Mouse (Mus musculus) left cerebral cortex, postnatal 36 days (tissue): ENCODE measurements at regions not wholly inside any gene's neighbourhood (a gene's known extent, or its start where the extent isn't known, plus 50 kb on each side); places are given as distances from the start of the nearest gene placed in this dataset.

Experiments used
- DNase-seq, 2 experiments: peaks; one replicate each; pipeline ENCODE4 v3.0.0; 2021 to 2022; ENCODE audit warnings: low spot score in 2 of 2, mixed read lengths in 1 of 2
- intact Hi-C: fragments of 180-260 bp; cut with DNase I; formaldehyde crosslinking; loops from one replicate; pipeline ENCODE4 v1.15.1; 2025

DNA sequence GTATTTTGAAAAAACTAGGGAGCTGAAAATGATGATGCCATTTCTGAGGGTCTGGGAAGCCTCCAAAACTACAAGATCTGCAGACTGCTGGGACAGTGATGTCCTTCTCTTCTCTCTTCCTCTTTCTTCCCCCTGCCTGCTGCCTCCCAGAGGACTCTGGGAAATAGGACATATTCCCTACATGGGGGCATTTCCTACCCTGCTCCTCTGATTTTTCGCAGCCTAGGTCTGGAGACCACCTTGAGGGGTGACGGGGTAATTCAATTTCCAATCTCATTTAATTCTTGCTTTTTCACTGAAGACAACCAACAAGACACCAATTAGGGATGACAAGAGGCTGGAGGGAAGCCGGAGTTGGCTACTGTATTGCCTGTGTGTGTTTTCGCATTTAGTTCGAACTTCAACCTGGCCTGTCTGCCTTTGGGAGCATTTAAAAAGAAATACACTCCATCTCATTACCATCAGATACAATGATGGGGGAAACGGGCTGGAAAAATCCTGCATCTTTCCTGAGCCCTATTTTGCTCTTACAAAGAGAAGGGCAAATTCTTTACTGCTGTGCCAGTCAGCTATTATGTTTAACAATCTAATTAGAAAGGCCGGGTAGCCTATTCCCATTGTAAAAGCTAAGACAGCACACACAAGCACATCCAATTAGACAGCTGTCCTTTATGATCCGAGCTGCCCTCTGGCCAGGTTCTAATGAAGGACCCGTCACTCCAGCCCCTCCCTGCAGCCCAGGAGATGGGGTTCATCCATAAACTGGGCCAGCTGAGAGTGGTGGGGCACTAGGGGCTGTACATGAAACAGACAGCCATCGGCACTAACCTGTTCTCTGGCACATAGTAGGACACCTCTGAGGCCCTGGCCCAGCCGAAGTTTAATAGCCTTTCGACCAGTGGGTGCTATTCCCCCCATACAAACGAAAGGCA lies 505.0 kb downstream of the 1700129C05Rik start:
- DNase-seq = no peak
- intact Hi-C loops = no loop called here

DNA sequence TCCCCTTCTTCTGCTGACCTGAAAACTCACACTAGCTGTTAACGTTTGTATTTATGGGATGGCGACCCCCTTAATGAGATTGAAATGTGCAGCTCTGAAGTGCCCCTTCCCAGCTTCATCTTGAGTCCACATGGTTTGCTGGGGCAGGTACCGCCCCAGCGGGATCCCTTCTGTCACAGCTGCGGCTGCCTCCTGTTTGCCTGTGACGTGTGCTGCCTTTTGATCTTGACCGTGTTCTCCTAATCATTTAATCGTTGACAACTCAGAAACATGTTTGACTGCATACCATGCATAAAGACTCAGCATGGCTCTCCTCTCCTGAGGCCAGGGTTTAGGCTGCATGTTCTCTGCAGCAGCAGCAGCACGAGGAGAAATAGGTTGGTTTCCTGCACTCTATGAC lies 511.5 kb downstream of the 1700129C05Rik start:
- no peak for DNase-seq
- intact Hi-C loops = no loop called here

DNA sequence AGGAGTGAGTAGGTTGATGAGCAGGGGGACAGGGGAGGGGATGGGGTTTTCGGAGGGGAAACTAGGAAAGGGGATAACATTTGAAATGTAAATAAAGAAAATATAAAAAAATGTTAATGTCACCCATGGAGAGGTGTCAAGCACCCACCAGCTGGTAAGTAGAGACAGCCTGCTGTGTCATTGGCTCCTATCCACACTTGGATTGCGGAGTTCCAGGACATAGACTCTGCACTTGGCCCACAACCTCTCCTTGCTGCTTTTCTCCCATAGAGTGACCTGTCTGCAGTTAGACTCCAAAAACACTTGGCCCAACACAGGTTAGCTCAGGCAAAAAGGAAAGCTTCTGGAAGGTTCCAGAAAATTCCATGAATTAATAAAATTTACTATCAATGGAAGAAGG lies 514.4 kb downstream of the 1700129C05Rik start:
- DNase-seq = no peak
- intact Hi-C loops = no loop called here

DNA sequence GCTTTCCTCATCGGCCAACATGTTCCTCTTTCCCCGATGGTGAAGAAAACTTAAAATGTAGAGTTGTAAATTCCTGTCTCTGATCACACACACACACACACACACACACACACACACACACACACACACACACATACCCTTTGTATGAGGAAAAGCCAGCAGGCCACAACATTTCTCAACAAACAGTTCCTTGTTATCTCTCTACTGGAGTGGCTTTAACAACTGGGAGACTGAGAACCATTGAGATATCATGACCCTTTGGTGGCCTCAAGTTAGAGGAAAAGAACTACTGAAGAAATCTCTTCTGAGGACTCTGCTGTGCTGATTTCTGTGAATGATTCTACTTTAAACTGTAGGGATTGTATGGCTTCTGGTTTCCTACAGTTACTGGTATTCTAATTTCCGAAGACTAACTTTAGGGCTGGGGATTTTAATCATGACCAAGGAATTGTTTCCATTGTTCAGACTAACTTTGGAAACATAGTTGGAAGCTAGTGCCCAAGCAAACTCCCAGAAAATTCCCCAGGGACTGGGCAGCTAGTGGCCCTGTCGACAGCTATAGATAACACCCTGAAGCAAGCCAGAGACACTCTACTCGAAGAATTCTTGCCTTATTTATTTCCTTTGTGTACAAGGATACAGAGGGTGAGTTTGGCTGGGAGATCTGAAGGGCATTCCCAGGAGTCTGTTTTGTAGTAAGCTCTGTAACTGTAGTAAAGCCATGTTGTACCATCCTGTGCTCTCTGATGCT lies 516.0 kb downstream of the 1700129C05Rik start:
- intact Hi-C loops = no loop called here
- no peak for DNase-seq

DNA sequence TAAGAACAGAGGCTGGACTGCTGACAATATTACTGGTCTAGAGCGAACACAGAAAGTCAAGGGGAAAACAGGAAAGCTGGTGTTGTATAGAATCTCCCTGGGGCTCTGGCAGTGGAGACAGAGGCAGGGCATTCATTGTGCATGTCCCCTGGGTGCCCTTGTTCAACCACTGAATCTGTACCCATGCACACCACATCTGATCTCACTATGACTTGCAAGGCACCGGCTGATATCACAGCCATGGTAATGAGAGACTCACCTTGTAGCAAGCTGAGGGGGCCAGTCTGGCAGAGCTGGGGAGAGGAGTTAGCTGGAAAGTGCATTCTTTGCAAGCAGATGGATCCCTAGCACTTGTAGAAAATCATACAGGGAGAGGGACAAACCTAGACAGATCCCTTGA lies 522.5 kb downstream of the 1700129C05Rik start:
- intact Hi-C loops = no loop called here

DNA sequence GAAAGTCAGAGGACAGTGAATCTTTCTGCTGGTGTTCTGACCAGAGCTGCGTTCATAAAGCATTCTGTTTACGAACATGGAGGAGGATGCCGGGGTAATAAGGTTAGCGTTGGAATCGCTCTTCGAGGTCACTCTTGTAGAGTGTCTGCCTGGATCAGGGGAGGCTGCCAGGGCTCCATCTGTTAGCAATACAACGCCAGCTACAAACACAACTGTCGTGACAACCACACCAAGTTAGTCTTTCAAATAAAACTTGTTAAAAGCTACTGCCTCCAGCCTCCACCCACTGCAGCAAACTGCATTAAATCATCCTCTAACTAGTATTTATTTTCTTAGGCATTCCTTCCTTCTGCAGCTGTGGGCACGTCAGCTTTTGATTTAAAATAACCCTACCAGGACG lies 525.0 kb downstream of the 1700129C05Rik start:
- intact Hi-C loops = no loop called here
- peak in 1 of 2 experiments; percentile 5 for DNase-seq

More for the DNA sequence above, 522.5 kb downstream of the 1700129C05Rik start:
- DNase-seq = no peak

DNA sequence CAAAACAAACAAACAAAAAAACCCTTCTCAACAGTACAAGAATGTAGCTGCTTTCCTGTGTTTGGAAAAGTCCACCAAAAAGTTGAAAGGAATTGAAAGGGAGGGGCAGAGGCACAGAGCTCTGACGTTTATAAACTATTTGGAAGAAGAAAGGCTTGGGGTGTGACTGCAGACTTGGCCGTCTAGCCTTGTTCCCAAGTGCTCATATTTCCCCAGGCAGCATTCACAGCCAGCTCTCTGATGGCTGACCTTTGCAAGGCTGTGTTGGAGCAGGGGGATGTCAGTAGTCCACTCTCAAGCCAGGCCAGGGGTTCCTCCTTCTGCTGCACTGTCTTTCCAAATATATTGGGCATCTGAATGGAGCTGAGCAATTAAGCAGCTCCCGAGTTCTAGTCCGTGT lies 534.5 kb downstream of the 1700129C05Rik start:
- intact Hi-C loops = loop anchor here (10.0 kb wide), 1 partner anchor 573 kb away; no protein-coding TSS in a partner anchor
- DNase-seq = no peak

DNA sequence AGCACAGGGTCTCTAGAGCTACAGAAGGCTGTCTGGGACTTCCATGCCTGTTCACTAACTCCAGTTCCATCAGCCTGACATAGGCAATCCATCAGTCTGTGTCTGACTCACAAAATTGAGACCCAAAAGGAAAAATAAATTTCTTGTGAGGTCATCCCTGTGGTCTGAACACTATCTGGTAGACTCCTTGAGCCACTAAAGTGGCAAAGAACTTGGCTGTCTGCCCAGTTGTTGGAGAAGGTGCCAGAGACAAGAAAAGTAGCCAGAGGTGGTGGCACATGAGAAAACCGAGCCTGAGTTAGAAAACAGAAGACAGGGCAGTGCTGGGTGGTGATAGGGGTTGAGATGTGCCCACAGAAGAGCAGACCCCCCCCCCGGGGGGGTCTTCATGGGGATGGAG lies 535.0 kb downstream of the 1700129C05Rik start:
- intact Hi-C loops = loop anchor here (10.0 kb wide), 1 partner anchor 573 kb away; no protein-coding TSS in a partner anchor
- no peak for DNase-seq

DNA sequence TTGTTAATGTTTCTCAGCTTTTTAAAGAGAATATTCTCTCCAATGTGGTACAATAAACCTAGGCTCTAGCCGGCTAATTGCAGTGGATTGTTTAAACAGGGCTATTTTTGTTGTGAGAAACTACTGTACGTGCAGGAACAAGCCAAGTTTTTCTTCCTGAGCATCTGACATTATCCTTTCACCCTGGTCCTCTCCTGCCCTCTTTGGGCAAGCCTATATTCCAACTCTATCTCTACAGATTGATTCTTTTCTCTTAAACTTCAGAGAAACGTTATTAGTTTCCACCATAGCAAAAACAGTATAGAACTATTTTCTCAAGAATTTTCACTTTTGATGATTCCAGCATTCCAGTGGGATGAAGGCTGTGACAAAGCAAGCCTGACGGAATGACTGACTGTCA lies 535.2 kb downstream of the Fgf9 start:
- DNase-seq = no peak
- intact Hi-C loops = loop anchor here (10.0 kb wide), 1 partner anchor 571 kb away; no protein-coding TSS in a partner anchor

DNA sequence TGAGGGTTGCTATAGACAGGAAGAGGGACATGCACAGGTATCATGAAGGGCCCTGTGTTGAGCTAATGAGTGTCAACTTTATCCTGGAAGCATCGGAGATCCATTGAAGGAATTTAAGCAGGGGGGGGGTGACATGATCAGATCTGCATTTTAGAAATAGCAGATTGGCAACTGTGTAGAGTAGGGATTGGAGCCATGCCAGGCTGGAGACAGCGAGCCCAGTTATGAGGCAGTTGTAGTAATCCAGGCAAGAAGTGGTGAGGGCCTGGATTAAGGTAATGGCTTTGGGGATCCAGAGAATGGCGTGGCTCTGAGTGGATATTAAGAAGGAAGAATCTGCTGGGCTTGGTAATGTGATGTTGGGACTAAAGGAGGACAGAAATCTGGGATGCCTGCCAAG lies 528.5 kb downstream of the Fgf9 start:
- no peak for DNase-seq
- intact Hi-C loops = no loop called here

DNA sequence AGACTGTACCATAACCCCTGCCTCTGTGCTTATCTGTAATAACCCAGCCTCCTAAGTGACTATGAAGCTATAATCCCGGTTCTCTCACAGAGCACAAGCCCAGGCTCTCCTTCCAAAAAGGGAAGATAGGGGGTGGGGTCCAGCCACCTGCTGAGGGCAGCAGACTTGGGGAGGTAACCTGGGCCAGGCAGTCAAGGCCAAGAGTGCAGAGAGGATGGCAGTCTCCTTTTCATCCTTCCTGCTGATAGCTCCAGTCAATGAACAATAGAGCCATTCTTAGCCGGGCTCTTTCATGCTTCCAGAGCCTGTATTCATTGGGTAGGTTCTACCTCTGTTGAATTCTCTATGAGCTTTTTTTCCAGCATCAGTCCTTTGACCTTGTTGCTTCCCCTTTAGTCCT lies 527.5 kb downstream of the Fgf9 start:
- intact Hi-C loops = no loop called here
- no peak for DNase-seq

DNA sequence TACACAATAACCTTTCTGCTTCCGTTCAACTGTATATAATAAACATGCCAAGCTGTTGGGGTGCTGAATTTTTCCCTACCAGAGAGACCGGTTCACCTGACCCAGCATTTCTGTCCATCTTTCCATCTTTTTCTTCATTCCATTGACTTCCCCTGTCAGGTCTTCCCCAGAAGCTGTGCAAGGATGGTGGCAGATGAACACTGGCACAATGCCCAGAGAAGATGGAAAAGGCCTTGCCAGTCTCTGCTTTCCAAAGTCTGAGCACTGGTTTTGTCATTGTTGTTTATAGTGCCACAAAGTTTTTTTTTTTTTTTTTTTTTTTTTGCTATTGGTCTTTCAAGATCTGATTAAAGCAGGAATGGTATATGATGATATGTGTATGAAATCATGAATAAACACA lies 526.6 kb downstream of the Fgf9 start:
- intact Hi-C loops = no loop called here
- no peak for DNase-seq

DNA sequence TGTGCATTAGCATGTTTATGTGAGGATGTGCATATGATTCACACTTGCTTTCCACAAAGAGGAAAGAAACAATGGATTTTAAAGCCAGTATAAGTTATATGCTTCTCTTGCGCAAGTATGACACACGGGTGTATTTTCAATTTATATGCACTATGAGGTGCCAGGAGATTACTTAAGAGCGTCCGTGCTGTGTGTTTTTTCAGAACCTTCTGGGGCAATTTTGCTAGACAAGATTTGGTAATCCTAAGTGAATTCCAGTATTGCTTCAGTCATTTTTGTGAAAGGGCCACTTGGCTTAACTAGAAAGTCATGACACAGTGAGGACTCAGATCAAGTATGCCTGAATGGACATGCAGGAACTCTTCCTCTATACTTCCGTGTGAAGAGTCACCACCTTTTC lies 511.5 kb downstream of the Fgf9 start:
- DNase-seq = no peak
- intact Hi-C loops = no loop called here

DNA sequence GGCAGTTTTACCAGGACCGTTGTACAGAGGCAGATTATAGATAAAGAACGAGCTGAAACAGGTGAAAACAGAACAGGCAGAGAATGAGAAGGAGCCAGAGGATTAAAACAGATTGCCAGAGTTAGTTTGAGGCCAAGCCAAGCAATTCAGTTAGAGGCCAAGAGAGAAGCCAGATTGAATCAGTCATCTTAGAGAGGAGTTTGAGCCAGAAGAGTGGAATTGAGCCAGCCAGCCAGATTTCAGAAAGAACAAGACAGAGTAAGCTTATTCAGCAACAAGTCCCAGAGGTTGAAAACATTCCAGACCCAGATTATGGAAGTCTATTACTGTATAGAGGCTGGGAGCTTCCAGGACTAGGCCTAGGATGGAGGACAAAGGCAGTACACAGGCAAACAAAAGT lies 499.7 kb downstream of the Fgf9 start:
- DNase-seq = no peak
- intact Hi-C loops = no loop called here

DNA sequence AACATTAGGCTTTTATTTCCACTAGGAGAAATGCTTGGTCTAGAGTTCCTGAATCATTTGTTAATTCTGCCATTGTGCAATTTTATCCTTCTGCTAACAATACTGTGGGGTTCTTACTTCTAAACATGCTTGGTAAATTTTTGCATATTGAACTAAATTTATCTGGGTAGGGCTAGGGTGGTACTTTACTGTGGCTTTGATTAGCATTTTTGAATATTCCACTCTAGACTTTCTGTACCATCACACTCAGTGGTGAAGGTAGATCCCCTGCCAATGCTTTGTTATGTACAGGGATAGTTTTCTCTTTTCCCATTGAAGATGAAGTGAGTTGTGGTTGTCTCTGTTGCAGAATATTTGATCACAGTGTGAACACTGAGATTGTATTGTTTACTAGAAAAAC lies 497.1 kb downstream of the Fgf9 start:
- intact Hi-C loops = no loop called here
- no peak for DNase-seq

DNA sequence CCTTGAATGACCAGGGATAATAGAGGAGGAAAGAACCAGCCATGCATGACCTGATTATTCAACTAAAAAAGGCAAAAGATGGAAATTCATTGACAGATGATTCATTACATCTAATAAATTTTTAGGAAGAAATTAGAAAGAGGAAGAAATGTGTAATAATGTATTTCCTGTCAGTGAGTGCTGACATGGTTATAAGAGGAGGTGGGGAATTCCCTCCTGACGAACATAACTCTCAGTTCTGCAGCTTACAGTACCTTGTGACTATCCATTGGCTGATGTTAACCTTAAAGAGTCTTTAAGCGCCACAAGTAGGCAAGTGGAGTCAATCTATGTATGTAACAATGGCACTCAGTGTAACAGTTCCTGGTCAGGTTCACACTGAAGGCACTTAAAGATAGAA lies 492.7 kb downstream of the Fgf9 start:
- intact Hi-C loops = no loop called here
- DNase-seq = no peak

DNA sequence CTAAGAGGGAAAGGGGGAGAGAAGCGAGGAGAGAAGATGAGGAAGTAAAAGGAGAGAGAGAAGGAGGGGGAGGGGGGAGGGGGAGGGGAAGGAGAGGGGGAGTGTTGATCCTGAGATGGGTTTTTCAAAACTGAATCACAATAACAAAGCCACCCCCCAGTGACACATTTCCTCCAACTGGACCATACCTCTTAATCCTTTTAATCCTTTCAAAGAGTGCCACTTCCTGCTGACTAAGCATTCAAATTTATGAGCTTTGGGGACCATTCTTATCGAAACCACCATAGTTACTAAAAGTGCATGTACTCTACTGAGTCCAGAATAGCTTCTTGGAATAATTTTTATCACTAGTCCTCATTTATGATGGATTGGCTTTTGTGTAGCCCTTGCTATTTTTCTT lies 480.4 kb downstream of the Fgf9 start:
- intact Hi-C loops = no loop called here
- no peak for DNase-seq

DNA sequence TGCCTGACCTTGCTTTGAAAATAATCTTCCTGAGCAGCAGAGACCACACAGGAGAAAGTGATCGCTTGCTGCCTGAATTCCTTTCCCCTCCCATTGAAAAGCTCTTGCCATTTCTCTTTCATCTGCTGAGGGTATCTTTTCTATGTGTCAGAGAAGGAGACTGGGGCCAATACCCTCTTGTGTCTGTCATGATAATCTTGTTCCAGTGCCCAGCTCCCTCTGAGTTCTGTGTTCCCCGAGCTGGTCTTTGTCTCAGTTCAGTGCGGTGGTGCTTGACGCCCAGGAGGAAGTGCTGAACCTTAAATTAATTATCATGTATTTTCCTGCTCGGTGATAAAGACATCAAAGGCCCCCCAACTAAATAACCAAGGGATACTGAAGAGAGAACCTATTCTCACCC lies 475.4 kb downstream of the Fgf9 start:
- intact Hi-C loops = no loop called here
- DNase-seq = no peak

DNA sequence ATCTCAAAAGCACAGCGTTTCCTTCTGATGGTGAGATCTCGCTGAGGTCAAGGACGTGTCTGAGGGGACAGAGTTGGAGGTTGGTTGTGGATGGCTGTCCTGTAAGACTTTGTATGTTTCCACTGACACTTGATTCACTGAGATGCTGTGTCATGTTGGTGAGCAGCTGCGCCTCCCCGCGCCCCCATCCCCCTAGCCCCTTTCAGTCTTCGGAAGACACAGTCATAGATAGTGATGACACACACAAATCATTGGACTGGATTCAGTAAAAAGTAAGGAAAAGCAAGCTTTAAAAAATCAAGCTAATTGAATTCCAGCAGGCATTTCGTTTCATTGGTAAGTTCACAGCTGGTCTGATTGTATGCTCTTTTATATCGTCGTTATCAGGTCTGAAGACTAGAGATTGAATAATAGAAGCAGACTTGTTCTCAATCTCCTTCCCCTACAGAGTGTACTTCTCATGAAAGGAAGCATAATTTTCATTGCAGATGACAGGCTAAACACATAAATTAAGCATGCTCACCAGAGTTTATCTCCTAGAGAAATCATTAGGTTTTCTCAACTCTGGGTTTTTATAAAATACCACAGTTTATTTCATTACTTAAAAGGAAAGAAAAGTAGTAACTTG lies 472.9 kb downstream of the Fgf9 start:
- no peak for DNase-seq
- intact Hi-C loops = no loop called here

DNA sequence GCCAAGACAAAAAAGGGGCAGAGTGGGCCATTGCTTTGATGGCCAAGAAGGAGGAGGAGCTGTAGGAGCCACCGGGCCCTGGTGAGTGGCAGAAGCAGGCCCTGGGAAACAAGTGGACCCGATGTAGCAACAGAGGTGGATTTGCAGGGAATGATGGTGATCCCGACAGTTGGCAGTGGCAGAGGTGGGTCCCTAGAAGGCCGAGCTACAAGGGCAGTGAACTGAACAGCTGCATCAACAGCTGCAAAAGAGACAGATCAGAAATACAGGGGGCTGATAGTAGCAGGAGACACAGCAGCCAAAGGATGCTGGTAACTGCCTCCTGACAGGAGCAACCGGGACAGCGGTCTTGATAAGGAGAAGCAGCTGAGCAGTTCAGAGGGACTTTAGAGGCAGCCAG lies 467.8 kb downstream of the Fgf9 start:
- intact Hi-C loops = no loop called here
- no peak for DNase-seq
